In genomic region chr6:91409448-91410167, GRCm38 (mm10) we compare ENCODE assay signal across 10 mouse cellular contexts. TPM values are rescaled to one million over a fixed set of nuclear protein-coding genes. Genes with fewer than 3 reads are reported as not detected.
DNase-seq lines count a peak whose midpoint lies in the region; ATAC-seq lines count a peak whose summit lies in the region.
"Had no signal": no experiment of that assay in that cellular context is flagged by ENCODE, and none has a peak within 500 bp of the region (broad histone marks: within the 10 kb centered on the region; RNA-seq: fewer than 3 reads in every experiment).

No protein-coding gene starts in this region.

- H3K27ac ChIP-seq in heart, embryonic 16.5 days (ENCODE audit: low read length) = no peak overlapping the region
- no peak overlapping the region for H3K27ac ChIP-seq in intestine, embryonic 16.5 days (ENCODE audit: low read length)
- H3K27ac ChIP-seq in liver, embryonic 16.5 days (ENCODE audit: low read length) = no peak overlapping the region

- H3K4me2 ChIP-seq in heart, embryonic 16.5 days (ENCODE audit: low read depth, low read length) = peak overlapping the region; percentile 40
- H3K4me2 ChIP-seq in intestine, embryonic 16.5 days (ENCODE audit: low read depth, low read length) = peak overlapping the region; percentile 33
- H3K4me2 ChIP-seq in liver, embryonic 16.5 days (ENCODE audit: low read depth, low read length) = no peak overlapping the region

- DNase-seq in heart, adult 8-10 months (ENCODE audit: low spot score) = no peak
- DNase-seq in embryo, embryonic 10.5 days (ENCODE audit: low spot score) = peak; percentile 83
- DNase-seq in testis, postnatal 14 days (ENCODE audit: low spot score) = peak; percentile 35
- DNase-seq in ovary, postnatal 14 days (ENCODE audit: low spot score) = no peak

- peak overlapping the region; percentile 35 for H3K4me3 ChIP-seq in heart, embryonic 16.5 days (ENCODE audit: low read length)
- H3K4me3 ChIP-seq in intestine, embryonic 16.5 days (ENCODE audit: low read length) = peak overlapping the region; percentile 23
- peak overlapping the region; percentile 0; the same call in 1 of the 2 replicates for H3K4me3 ChIP-seq in liver, embryonic 16.5 days (ENCODE audit: low read depth, low read length)

- H3K27me3 ChIP-seq in heart, embryonic 16.5 days (ENCODE audit: control insufficient read depth, insufficient read depth, low read length) = peaks cover 84% of the 10 kb centered on the region
- peaks cover 64% of the 10 kb centered on the region for H3K27me3 ChIP-seq in intestine, embryonic 16.5 days (replicated peaks; ENCODE audit: control insufficient read depth, insufficient read depth, low read length)
- peaks cover 54% of the 10 kb centered on the region for H3K27me3 ChIP-seq in liver, embryonic 16.5 days (ENCODE audit: control insufficient read depth, insufficient read depth, low read depth, low read length)

- H3K9ac ChIP-seq in heart, embryonic 16.5 days (ENCODE audit: low read length) = no peak overlapping the region
- no peak overlapping the region for H3K9ac ChIP-seq in intestine, embryonic 16.5 days (ENCODE audit: low read depth, low read length)
- no peak overlapping the region for H3K9ac ChIP-seq in liver, embryonic 16.5 days (ENCODE audit: low read depth, low read length)

- WGBS in heart, embryonic 16.5 days = under 1% methylated on average over 34 of the region's 34 CpGs
- under 1% methylated on average over 34 of the region's 34 CpGs for WGBS in intestine, embryonic 16.5 days
- WGBS in liver, embryonic 16.5 days (ENCODE audit: insufficient replicate concordance) = 2% methylated on average over 34 of the region's 34 CpGs

- H3K36me3 ChIP-seq in heart, embryonic 16.5 days (ENCODE audit: control insufficient read depth, insufficient read depth) = no peaks in the 10 kb centered on the region
- H3K36me3 ChIP-seq in intestine, embryonic 16.5 days (ENCODE audit: control insufficient read depth, insufficient read depth, low read length) = no peaks in the 10 kb centered on the region
- H3K36me3 ChIP-seq in liver, embryonic 16.5 days (ENCODE audit: control insufficient read depth, insufficient read depth) = no peaks in the 10 kb centered on the region
- H3K36me3 ChIP-seq: G1E had no signal

- peaks cover 8% of the 10 kb centered on the region for H3K4me1 ChIP-seq in heart, embryonic 16.5 days (ENCODE audit: control insufficient read depth, insufficient read depth, low read length)
- peaks cover 9% of the 10 kb centered on the region for H3K4me1 ChIP-seq in intestine, embryonic 16.5 days (ENCODE audit: control insufficient read depth, insufficient read depth, low read length)
- no peaks in the 10 kb centered on the region; the same call in 1 of the 2 replicates for H3K4me1 ChIP-seq in liver, embryonic 16.5 days (ENCODE audit: control insufficient read depth, low read depth, low read length)

- H3K9me3 ChIP-seq in heart, embryonic 16.5 days (replicated peaks; ENCODE audit: control insufficient read depth, low read length) = no peaks in the 10 kb centered on the region
- H3K9me3 ChIP-seq in intestine, embryonic 16.5 days (ENCODE audit: control insufficient read depth, low read length) = no peaks in the 10 kb centered on the region
- no peaks in the 10 kb centered on the region for H3K9me3 ChIP-seq in liver, embryonic 16.5 days (replicated peaks; ENCODE audit: control insufficient read depth, low read length)
- H3K9me3 ChIP-seq: G1E had no signal

- ATAC-seq in heart, embryonic 16.5 days (replicated peaks; ENCODE audit: extremely low read depth, insufficient read depth, low FRiP score) = no peak
- ATAC-seq in intestine, embryonic 16.5 days = no peak
- no peak for ATAC-seq in liver, embryonic 16.5 days (ENCODE audit: low read depth)
- no peak for ATAC-seq in megakaryocyte-erythroid progenitor cell, adult 5-6 weeks (replicated peaks; ENCODE audit: low FRiP score, low TSS enrichment, poor library complexity, severe bottlenecking)

RNA-seq across cellular contexts. Expression of gene Wnt7a, which starts 1.6 kb away (rescaled TPM):
- polyA plus RNA-seq in heart, embryonic 16.5 days (2015; fragmentation: Nextera tagmentation; extraction: Ambion mirVana) = 0.19 and 0.30 TPM in 2 replicates
- total RNA-seq in heart, adult 8-10 months (2022) = not detected
- polyA plus RNA-seq in intestine, embryonic 16.5 days (2015; fragmentation: Nextera tagmentation; extraction: Ambion mirVana) = not detected in 2 replicates
- not detected in 2 replicates for polyA plus RNA-seq in liver, embryonic 16.5 days (2015; fragmentation: Nextera tagmentation; extraction: Ambion mirVana)
- total RNA-seq in megakaryocyte-erythroid progenitor cell, adult 5-6 weeks (2014; fragmentation: Nextera tagmentation) = not detected in 2 replicates
- total RNA-seq in megakaryocyte-erythroid progenitor cell, adult 5-6 weeks (2017) = not detected in 2 replicates
- polyA plus RNA-seq: G1E; large intestine, adult 2 months had no signal

Comparison
In these comparisons a context has a peak if more than half of its experiments do, and no peak if none do; other contexts are left out.
1. DNase-seq: peak in embryo, embryonic 10.5 days (single experiment) and testis, postnatal 14 days (single experiment); none in heart, adult 8-10 months (single experiment) and ovary, postnatal 14 days (single experiment).
2. Peak in every context shown above with its lines, with median percentiles within 50 percentile points of each other: H3K4me3 ChIP-seq.